Mouse (Mus musculus) liver, postnatal 0 days (tissue): ENCODE measurements around the gene Tnfsf12. TPM values are rescaled to one million over a fixed set of nuclear protein-coding genes. Genes with fewer than 3 reads are reported as not detected.

Experiments used
- ATAC-seq: fragments of 200-750 bp; cut with Nextera tagmentation; 2 replicates; pipeline ENCODE4 v1.8.0; 2017; ENCODE audit warnings: mild to moderate bottlenecking, moderate library complexity
- DNase-seq: peaks from one replicate; pipeline ENCODE4 v3.0.0-alpha.2; 2016
- H3K27ac ChIP-seq: fragments of 300-500 bp; sonication (generic); 2 replicates; pipeline ENCODE4 v1.5.1; 2014; ENCODE audit warnings: antibody characterized with exemption, moderate library complexity, mild to moderate bottlenecking, low read depth
- H3K27me3 ChIP-seq: fragments of 300-500 bp; sonication (generic); 2 replicates; pipeline ENCODE4 v1.6.1; 2014; ENCODE audit warnings: low read length, control low read depth, mixed read lengths; ENCODE audit not compliant: insufficient read depth
- H3K36me3 ChIP-seq: fragments of 300-500 bp; sonication (generic); replicated peaks from 2 replicates; pipeline ENCODE4 v1.6.1; 2014; ENCODE audit warnings: mild to moderate bottlenecking, control low read depth, low read length, moderate library complexity, mixed read lengths; ENCODE audit not compliant: insufficient read depth
- H3K4me1 ChIP-seq: fragments of 300-500 bp; sonication (generic); 2 replicates; pipeline ENCODE4 v1.6.1; 2014; ENCODE audit warnings: antibody characterized with exemption, mild to moderate bottlenecking, control low read depth; ENCODE audit not compliant: insufficient read depth
- H3K4me2 ChIP-seq: fragments of 300-500 bp; sonication (generic); 2 replicates; pipeline ENCODE4 v1.6.1; 2014; ENCODE audit warnings: low read depth, mild to moderate bottlenecking, low read length, moderate library complexity, mixed read lengths
- H3K4me3 ChIP-seq: fragments of 300-500 bp; sonication (generic); 2 replicates; pipeline ENCODE4 v1.5.1; 2014; ENCODE audit warnings: low read depth, low read length
- H3K9ac ChIP-seq: fragments of 300-500 bp; sonication (generic); replicated peaks from 2 replicates; pipeline ENCODE4 v1.6.1; 2014; ENCODE audit warnings: mild to moderate bottlenecking, moderate library complexity
- H3K9me3 ChIP-seq: fragments of 300-500 bp; sonication (generic); 2 replicates; pipeline ENCODE4 v1.6.1; 2016; ENCODE audit warnings: mild to moderate bottlenecking, control low read depth, low read length, mixed read lengths
- CTCF ChIP-seq: sonication (generic); IDR thresholded peaks from 2 replicates; pipeline ENCODE4 v1.5.1; 2016; ENCODE audit warnings: antibody characterized with exemption, low read depth
- EP300 ChIP-seq: IDR thresholded peaks from 2 replicates; pipeline ENCODE4 v1.6.1; 2016; ENCODE audit warnings: antibody characterized with exemption, low read depth, mild to moderate bottlenecking
- WGBS: fragments of 180-500 bp; shearing (Covaris S2); extraction: QIAGEN DNeasy Blood & Tissue Kit; methylation state at CpG from one replicate; pipeline ENCODE4 v1.1.7; 2014; ENCODE audit not compliant: insufficient replicate concordance; 5-methylcytosine and 5-hydroxymethylcytosine counted together
- polyA plus RNA-seq: library from polyadenylated mRNA; unstranded; fragments of >200 nt; fragmentation: Nextera tagmentation; extraction: Ambion mirVana; gene quantifications from 2 replicates; pipeline ENCODE4 v1.2.1, GENCODE M21; 2015

Tnfsf12 gene
- polyA plus RNA-seq, 1 experiment from 2014 or later, result 2.8 TPM

- peaks cover 23% of the 10 kb centered on the region for H3K4me1 ChIP-seq
Measured at GRCm38 (mm10) chr11:69680136-69680855, 15.4 kb downstream of the Tnfsf12 start.

GRCm38 (mm10) chr11:69679144-69679543 is 16.5 kb downstream of the Tnfsf12 start:
- no peak overlapping the region for H3K4me3 ChIP-seq
- H3K27ac ChIP-seq, result no peak overlapping the region
- DNase-seq (no peak), ATAC-seq (no peak)
- peaks cover 14% of the 10 kb centered on the region for H3K4me1 ChIP-seq
- no peaks in the 10 kb centered on the region for H3K9me3 ChIP-seq
- no peak overlapping the region for H3K9ac ChIP-seq
- peaks cover 38% of the 10 kb centered on the region for H3K36me3 ChIP-seq
- WGBS, result 88% methylated on average over 2 of the region's 2 CpGs
- TF ChIP-seq EP300 (no peak), CTCF (no peak)
- H3K27me3 ChIP-seq, result no peaks in the 10 kb centered on the region
- no peak overlapping the region for H3K4me2 ChIP-seq

More at GRCm38 (mm10) chr11:69680136-69680855, 15.4 kb downstream of the Tnfsf12 start:
- no peak overlapping the region for H3K27ac ChIP-seq
- no peaks in the 10 kb centered on the region for H3K27me3 ChIP-seq
- no peaks in the 10 kb centered on the region for H3K9me3 ChIP-seq
- peak overlapping the region; percentile 92 for H3K4me3 ChIP-seq
- no peak overlapping the region for H3K9ac ChIP-seq
- H3K4me2 ChIP-seq, result peak overlapping the region; percentile 99
- WGBS, result 86% methylated on average over 30 of the region's 30 CpGs
- TF ChIP-seq CTCF (0 out of 2 replicates have a peak, but pooled peaks have one; percentile 5), EP300 (no peak)
- H3K36me3 ChIP-seq, result peaks cover 27% of the 10 kb centered on the region
- no peak for DNase-seq
- ATAC-seq, result no peak

GRCm38 (mm10) chr11:69672211-69672706 is 23.4 kb downstream of the Tnfsf12 start, which contains the start of gene Eif4a1:
TSS of gene Eif4a1 (minus strand) at chr11:69672423.
- ATAC-seq, result peak; percentile 91
- peak; percentile 99 for DNase-seq
- H3K4me2 ChIP-seq, result peak within 1 kb of the TSS; percentile 95
- H3K9ac ChIP-seq, result peak within 1 kb of the TSS; percentile 92
- H3K4me3 ChIP-seq, result peak within 1 kb of the TSS; percentile 94
- H3K9me3 ChIP-seq, result no peaks in the 10 kb centered on the region
- peak within 1 kb of the TSS; percentile 99 for H3K27ac ChIP-seq
- H3K27me3 ChIP-seq, result no peaks in the 10 kb centered on the region
- peaks cover 73% of the 10 kb centered on the region for H3K36me3 ChIP-seq
- peaks cover 18% of the 10 kb centered on the region for H3K4me1 ChIP-seq
- WGBS, result under 1% methylated on average over 36 of the region's 36 CpGs
- TF ChIP-seq CTCF, result no peak
- TF ChIP-seq EP300, result peak; percentile 43; the same call in 1 of the 2 replicates

GRCm38 (mm10) chr11:69671726-69672124 is 23.9 kb downstream of the Tnfsf12 start:
- ATAC-seq (peak; percentile 6; the same call in 1 of the 2 replicates), DNase-seq (no peak)
- Histone ChIP-seq H3K4me1 (peaks cover 18% of the 10 kb centered on the region), H3K36me3 (peaks cover 70% of the 10 kb centered on the region), H3K4me3 (peak overlapping the region; percentile 94), H3K27me3 (no peaks in the 10 kb centered on the region), H3K4me2 (peak overlapping the region; percentile 95), H3K9ac (peak overlapping the region; percentile 92), H3K9me3 (no peaks in the 10 kb centered on the region), H3K27ac (peak overlapping the region; percentile 99)
- TF ChIP-seq CTCF, result no peak
- TF ChIP-seq EP300, result no peak
- under 1% methylated on average over 43 of the region's 43 CpGs for WGBS

- Histone ChIP-seq H3K4me2 (peak overlapping the region; percentile 95), H3K36me3 (peaks cover 67% of the 10 kb centered on the region), H3K9me3 (no peaks in the 10 kb centered on the region), H3K9ac (peak overlapping the region; percentile 92), H3K4me1 (peaks cover 18% of the 10 kb centered on the region), H3K27me3 (no peaks in the 10 kb centered on the region), H3K4me3 (peak overlapping the region; percentile 94), H3K27ac (peak overlapping the region; percentile 99)
- ATAC-seq, result peak; percentile 74
- under 1% methylated on average over 52 of the region's 61 CpGs for WGBS
- peak; percentile 97 for DNase-seq
- TF ChIP-seq EP300, result peak; percentile 68
- TF ChIP-seq CTCF, result no peak; the same call in 1 of the 2 replicates
Measured at GRCm38 (mm10) chr11:69670786-69671725, 24.6 kb downstream of the Tnfsf12 start.
